25 mouse cellular contexts compared by ENCODE assay signal in the genomic region with DNA sequence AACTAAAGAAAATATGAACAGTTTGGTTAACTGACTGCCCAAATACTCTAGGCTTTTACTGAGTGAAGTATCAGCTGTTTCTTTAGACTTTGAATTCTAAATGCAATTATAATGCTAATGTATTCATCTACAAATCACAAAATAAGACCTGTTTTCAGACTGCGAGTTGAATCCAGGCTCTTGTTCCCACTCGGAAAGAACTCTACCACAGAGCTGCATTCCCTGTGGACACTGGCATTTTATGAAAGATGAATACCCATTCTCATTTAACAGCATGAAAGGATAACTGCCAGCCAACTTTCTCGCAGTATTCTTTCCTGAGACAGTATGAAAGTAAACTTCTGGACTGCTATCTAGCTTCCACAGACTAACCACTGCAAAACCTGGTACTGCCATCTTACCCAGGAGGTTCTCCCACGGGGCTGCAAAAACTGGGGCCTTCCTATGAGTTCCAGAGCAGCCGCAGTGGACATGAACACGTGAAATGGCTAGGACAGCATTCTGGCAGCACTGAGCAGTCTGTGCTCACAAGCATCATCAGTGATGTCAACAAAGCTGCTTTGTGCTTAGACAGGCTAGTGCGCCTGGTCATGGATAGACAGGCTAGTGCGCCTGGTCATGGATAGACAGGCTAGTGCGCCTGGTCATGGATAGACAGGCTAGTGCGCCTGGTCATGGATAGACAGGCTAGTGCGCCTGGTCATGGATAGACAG.
DNase-seq lines count a peak whose midpoint lies in the region; ATAC-seq and TF ChIP-seq lines count a peak whose summit lies in the region.
"Had no signal": no experiment of that assay in that cellular context is flagged by ENCODE, and none has a peak within 500 bp of the region (broad histone marks: within the 10 kb centered on the region; RNA-seq: fewer than 3 reads in every experiment).

No protein-coding gene starts in this region.

- H3K79me2 ChIP-seq in heart, adult 2 months (replicated peaks; ENCODE audit: control insufficient read depth, insufficient read depth, low read length): peaks cover 11% of the 10 kb centered on the region; the same call in 1 of the 2 replicates

- H3K4me1 ChIP-seq in midbrain, embryonic 14.5 days (ENCODE audit: control insufficient read depth, insufficient read depth, low read length): no peaks in the 10 kb centered on the region
- no peaks in the 10 kb centered on the region for H3K4me1 ChIP-seq in midbrain, embryonic 10.5 days
- peaks cover 6% of the 10 kb centered on the region for H3K4me1 ChIP-seq in forebrain, embryonic 15.5 days
- H3K4me1 ChIP-seq in midbrain, postnatal 0 days (ENCODE audit: insufficient read depth, low read length): no peaks in the 10 kb centered on the region
- peaks cover 6% of the 10 kb centered on the region for H3K4me1 ChIP-seq in heart, adult 2 months (ENCODE audit: control insufficient read depth, insufficient read depth, low read length)
- H3K4me1 ChIP-seq: embryonic facial prominence, embryonic 10.5 days; heart, embryonic 15.5 days; kidney, embryonic 15.5 days; limb, embryonic 10.5 days; neural tube, embryonic 12.5 days had no signal

- WGBS in midbrain, embryonic 14.5 days: 69% methylated on average over 10 of the region's 11 CpGs
- 91% methylated on average over 11 of the region's 11 CpGs for WGBS in midbrain, embryonic 10.5 days
- 69% methylated on average over 11 of the region's 11 CpGs for WGBS in forebrain, embryonic 15.5 days
- WGBS in midbrain, postnatal 0 days: 66% methylated on average over 9 of the region's 11 CpGs
- WGBS in heart, adult 2 months: 88% methylated on average over 11 of the region's 11 CpGs

- peak overlapping the region; percentile 45; the same call in 1 of the 2 replicates for H3K27ac ChIP-seq in midbrain, embryonic 14.5 days (replicated peaks; ENCODE audit: low read depth, low read length)
- H3K27ac ChIP-seq in midbrain, embryonic 10.5 days (replicated peaks): no peak overlapping the region
- H3K27ac ChIP-seq in forebrain, embryonic 15.5 days (replicated peaks): peak overlapping the region; percentile 50; the same call in 1 of the 2 replicates
- peak overlapping the region; percentile 26; the same call in 1 of the 2 replicates for H3K27ac ChIP-seq in midbrain, postnatal 0 days (ENCODE audit: low read depth, low read length)
- H3K27ac ChIP-seq in heart, adult 2 months: no peak overlapping the region
- H3K27ac ChIP-seq: embryonic facial prominence, embryonic 10.5 days; heart, embryonic 15.5 days; kidney, embryonic 15.5 days; limb, embryonic 10.5 days; neural tube, embryonic 12.5 days; stomach, postnatal 0 days had no signal

- H3K27me3 ChIP-seq in midbrain, embryonic 14.5 days (ENCODE audit: control insufficient read depth, insufficient read depth, low read length): no peaks in the 10 kb centered on the region
- H3K27me3 ChIP-seq in midbrain, embryonic 10.5 days (ENCODE audit: low read depth, poor library complexity, severe bottlenecking): no peaks in the 10 kb centered on the region
- H3K27me3 ChIP-seq in forebrain, embryonic 15.5 days: no peaks in the 10 kb centered on the region
- no peaks in the 10 kb centered on the region for H3K27me3 ChIP-seq in midbrain, postnatal 0 days (ENCODE audit: insufficient read depth, low read length)
- H3K27me3 ChIP-seq in heart, adult 2 months (ENCODE audit: control insufficient read depth, insufficient read depth, low read length): no peaks in the 10 kb centered on the region
- H3K27me3 ChIP-seq: heart, embryonic 15.5 days; kidney, embryonic 15.5 days; neural tube, embryonic 12.5 days had no signal

- H3K9me3 ChIP-seq in midbrain, embryonic 14.5 days (ENCODE audit: control insufficient read depth, low read length): no peaks in the 10 kb centered on the region
- H3K9me3 ChIP-seq in midbrain, embryonic 10.5 days (replicated peaks): no peaks in the 10 kb centered on the region
- H3K9me3 ChIP-seq in forebrain, embryonic 15.5 days: no peaks in the 10 kb centered on the region
- H3K9me3 ChIP-seq in midbrain, postnatal 0 days (ENCODE audit: low read length): no peaks in the 10 kb centered on the region
- H3K9me3 ChIP-seq: embryonic facial prominence, embryonic 10.5 days; G1E; heart, embryonic 15.5 days; kidney, embryonic 15.5 days; limb, embryonic 10.5 days; neural tube, embryonic 12.5 days had no signal

- DNase-seq in frontal cortex, postnatal 10 days (ENCODE audit: low spot score in 2 of 2): no peak
- DNase-seq in midbrain, embryonic 14.5 days: peak; percentile 17
- no peak for DNase-seq in midbrain, embryonic 10.5 days (ENCODE audit: low spot score)
- peak; percentile 30 for DNase-seq in midbrain, postnatal 0 days (ENCODE audit: low spot score)
- DNase-seq in heart, adult 2 months: no peak
- no peak for DNase-seq in cerebellum, postnatal 4 days (ENCODE audit: low spot score in 2 of 2)
- DNase-seq: adrenal gland, postnatal 25 days; cerebellum, adult 18-20 months; cerebellum, postnatal 36 days; gastrocnemius, postnatal 10 days; heart, postnatal 4 days; kidney, postnatal 4 days; liver, postnatal 0 days; lung, postnatal 14 days; right cerebral cortex, adult 18-20 months had no signal

- H3K4me2 ChIP-seq in midbrain, embryonic 14.5 days (ENCODE audit: low read length): no peak overlapping the region
- H3K4me2 ChIP-seq in forebrain, embryonic 15.5 days (replicated peaks): no peak overlapping the region
- no peak overlapping the region for H3K4me2 ChIP-seq in midbrain, postnatal 0 days (ENCODE audit: low read depth, low read length, poor library complexity, severe bottlenecking)
- H3K4me2 ChIP-seq: heart, embryonic 15.5 days; kidney, embryonic 15.5 days; neural tube, embryonic 12.5 days had no signal

- no peak overlapping the region for H3K4me3 ChIP-seq in midbrain, embryonic 14.5 days (replicated peaks; ENCODE audit: low read depth, low read length)
- H3K4me3 ChIP-seq in midbrain, embryonic 10.5 days: no peak overlapping the region
- no peak overlapping the region for H3K4me3 ChIP-seq in forebrain, embryonic 15.5 days
- no peak overlapping the region for H3K4me3 ChIP-seq in midbrain, postnatal 0 days (ENCODE audit: low read depth, low read length)
- no peak overlapping the region for H3K4me3 ChIP-seq in heart, adult 2 months
- H3K4me3 ChIP-seq: embryonic facial prominence, embryonic 10.5 days; heart, embryonic 15.5 days; kidney, embryonic 15.5 days; limb, embryonic 10.5 days; neural tube, embryonic 12.5 days had no signal

- H3K36me3 ChIP-seq in midbrain, embryonic 14.5 days (ENCODE audit: control insufficient read depth, insufficient read depth, low read length): peaks cover 13% of the 10 kb centered on the region
- no peaks in the 10 kb centered on the region for H3K36me3 ChIP-seq in midbrain, embryonic 10.5 days
- peaks cover 6% of the 10 kb centered on the region; the same call in 1 of the 2 replicates for H3K36me3 ChIP-seq in forebrain, embryonic 15.5 days
- peaks cover 8% of the 10 kb centered on the region; the same call in 1 of the 2 replicates for H3K36me3 ChIP-seq in midbrain, postnatal 0 days (ENCODE audit: insufficient read depth, low read length)
- peaks cover 13% of the 10 kb centered on the region for H3K36me3 ChIP-seq in heart, adult 2 months (ENCODE audit: control insufficient read depth, insufficient read depth, low read length)
- H3K36me3 ChIP-seq: G1E; limb, embryonic 10.5 days had no signal

- intact Hi-C loops in heart, adult 2 months (cut with DNase I): no loop called here

- peak; percentile 66 for ATAC-seq in frontal cortex, adult (ENCODE audit: low TSS enrichment)
- ATAC-seq in midbrain, embryonic 14.5 days (ENCODE audit: low FRiP score, low TSS enrichment): no peak
- ATAC-seq in forebrain, embryonic 15.5 days (replicated peaks): 0 out of 2 replicates have a peak, but pooled peaks have one; percentile 23
- no peak for ATAC-seq in midbrain, postnatal 0 days (ENCODE audit: low FRiP score)
- ATAC-seq: intestine, postnatal 0 days; liver, postnatal 0 days had no signal

- TF ChIP-seq EP300 in heart, adult 2 months (IDR thresholded peaks at IDR 0.05; ENCODE audit: insufficient read depth, low read depth, low read length): no peak

- TF ChIP-seq POLR2A in heart, adult 2 months (IDR thresholded peaks at IDR 0.05; ENCODE audit: insufficient read depth, low read depth, low read length): no peak

- no peak overlapping the region for H3K9ac ChIP-seq in midbrain, embryonic 14.5 days (replicated peaks; ENCODE audit: low read length)
- no peak overlapping the region for H3K9ac ChIP-seq in forebrain, embryonic 15.5 days (replicated peaks)
- no peak overlapping the region for H3K9ac ChIP-seq in midbrain, postnatal 0 days (replicated peaks; ENCODE audit: low read length, poor library complexity, severe bottlenecking)
- no peak overlapping the region for H3K9ac ChIP-seq in heart, adult 2 months (ENCODE audit: low read depth, low read length)
- H3K9ac ChIP-seq: heart, embryonic 15.5 days; kidney, embryonic 15.5 days; liver, postnatal 0 days; neural tube, embryonic 12.5 days had no signal

- no peak for TF ChIP-seq CTCF in midbrain, postnatal 0 days (IDR thresholded peaks at IDR 0.05)
- no peak for TF ChIP-seq CTCF in heart, adult 2 months (IDR thresholded peaks at IDR 0.05)

Comparison
In these comparisons a context has a peak if more than half of its experiments do, and no peak if none do; other contexts are left out.
1. DNase-seq: peak in midbrain, embryonic 14.5 days (single experiment) and midbrain, postnatal 0 days (single experiment); none in frontal cortex, postnatal 10 days (0 of 2), midbrain, embryonic 10.5 days (single experiment), heart, adult 2 months (0 of 2) and cerebellum, postnatal 4 days (0 of 2).
2. H3K27ac ChIP-seq: peak in midbrain, embryonic 14.5 days (single experiment), forebrain, embryonic 15.5 days (single experiment) and midbrain, postnatal 0 days (single experiment); none in midbrain, embryonic 10.5 days (single experiment) and heart, adult 2 months (single experiment).
3. ATAC-seq: peak in frontal cortex, adult (single experiment) and forebrain, embryonic 15.5 days (single experiment); none in midbrain, embryonic 14.5 days (single experiment) and midbrain, postnatal 0 days (single experiment).